Mouse (Mus musculus): ENCODE results near the gene Tmem82. TPM values are rescaled to one million over a fixed set of nuclear protein-coding genes. Genes with fewer than 3 reads are reported as not detected.

Gene Tmem82
- polyA plus RNA-seq (2014; fragmentation: Nextera tagmentation; extraction: Ambion mirVana) = 0.12 TPM in 1 of 2 replicates, not detected in the other

DNA sequence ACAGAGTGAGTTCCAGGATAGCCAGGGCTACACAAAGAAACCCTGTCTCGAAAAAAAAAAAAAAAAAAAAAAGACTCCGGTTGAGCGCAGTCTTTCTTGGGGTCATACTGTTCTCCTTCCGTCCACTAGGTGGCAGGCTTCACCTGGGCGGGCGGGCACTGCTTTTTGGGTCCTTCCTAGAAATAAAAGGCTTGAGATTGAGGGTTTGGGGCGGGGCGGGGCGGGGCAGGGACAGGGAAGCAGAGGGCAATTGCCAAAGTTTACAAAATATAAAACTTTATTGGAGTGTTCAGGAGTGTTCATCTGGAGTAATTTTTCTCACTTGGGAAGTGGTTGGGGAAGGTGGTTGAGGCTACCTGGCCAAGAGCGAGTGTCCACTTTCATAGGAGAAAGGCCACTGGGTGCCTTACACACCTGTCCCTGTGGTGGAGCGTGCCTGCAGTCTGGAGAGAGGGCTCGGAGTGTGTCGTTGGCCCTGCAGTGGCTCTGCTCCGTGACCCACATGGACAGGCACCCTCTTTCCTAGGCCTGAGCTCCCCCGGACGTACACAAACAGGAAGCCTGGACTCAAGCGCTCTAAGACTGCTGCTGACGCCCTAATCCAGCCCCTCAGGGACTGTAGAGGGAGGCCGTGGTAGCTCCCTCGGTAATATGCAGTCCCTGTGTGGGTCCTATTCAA lies at the start of gene Tmem82:
Gene Tmem82 (minus strand): TSS at position 69 of the 679 bp plus-strand sequence.
- ATAC-seq = 0 out of 2 replicates have a peak, but pooled peaks have one; percentile 33
- peak; percentile 62 for DNase-seq (ENCODE audit: low spot score)
- H3K27me3 ChIP-seq (replicated peaks; ENCODE audit: control insufficient read depth, insufficient read depth, low read length) = no peaks in the 10 kb centered on the region
- H3K4me1 ChIP-seq (ENCODE audit: control insufficient read depth, insufficient read depth, low read length) = peaks cover 4% of the 10 kb centered on the region; the same call in 1 of the 2 replicates
- H3K36me3 ChIP-seq (ENCODE audit: control insufficient read depth, insufficient read depth, low read length) = no peaks in the 10 kb centered on the region
- no peaks in the 10 kb centered on the region for H3K9me3 ChIP-seq (replicated peaks; ENCODE audit: control insufficient read depth, low read length)
- WGBS = 29% methylated on average over 20 of the region's 20 CpGs
- no peak within 1 kb of the TSS for H3K4me3 ChIP-seq (ENCODE audit: low read depth, low read length)
- H3K4me2 ChIP-seq (ENCODE audit: low read length) = peak within 1 kb of the TSS; percentile 43
- H3K9ac ChIP-seq (ENCODE audit: low read length) = peak within 1 kb of the TSS; percentile 13; the same call in 1 of the 2 replicates
- no peak within 1 kb of the TSS for H3K27ac ChIP-seq (ENCODE audit: low read depth, low read length)

DNA sequence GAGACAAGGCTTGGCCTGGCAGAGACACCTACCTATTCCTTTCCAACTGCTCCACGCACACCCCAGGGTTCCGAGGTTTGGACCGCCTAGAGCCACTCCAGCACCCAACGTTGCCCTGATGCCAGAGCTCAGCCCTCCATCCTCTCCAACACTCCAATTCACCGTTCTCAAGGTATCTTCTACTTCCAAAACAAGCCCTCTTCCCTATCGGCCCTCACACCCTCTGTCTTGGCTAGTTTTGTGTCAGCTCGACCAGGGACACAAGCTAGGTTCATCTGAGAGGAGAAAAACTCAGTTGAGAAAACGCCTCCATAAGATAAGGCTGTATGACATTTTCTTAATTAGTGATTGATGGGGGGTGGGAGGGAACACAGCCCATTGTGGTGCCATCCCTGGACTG lies 46.4 kb upstream of the Tmem82 start, which contains the start of gene Plekhm2:
Gene Plekhm2 (minus strand): TSS at position 101 of the 400 bp plus-strand sequence.
- DNase-seq (ENCODE audit: low spot score) (no peak), ATAC-seq (no peak; the same call in 1 of the 2 replicates)
- peaks cover 8% of the 10 kb centered on the region; the same call in 1 of the 2 replicates for H3K4me1 ChIP-seq (ENCODE audit: control insufficient read depth, insufficient read depth, low read length)
- peak within 1 kb of the TSS; percentile 80 for H3K4me3 ChIP-seq (ENCODE audit: low read depth, low read length)
- H3K9ac ChIP-seq (ENCODE audit: low read length) = peak within 1 kb of the TSS; percentile 91
- 72% methylated on average over 8 of the region's 8 CpGs for WGBS
- peak within 1 kb of the TSS; percentile 70 for H3K4me2 ChIP-seq (ENCODE audit: low read length)
- no peaks in the 10 kb centered on the region for H3K27me3 ChIP-seq (replicated peaks; ENCODE audit: control insufficient read depth, insufficient read depth, low read length)
- H3K9me3 ChIP-seq (replicated peaks; ENCODE audit: control insufficient read depth, low read length) = no peaks in the 10 kb centered on the region
- peaks cover 15% of the 10 kb centered on the region for H3K36me3 ChIP-seq (ENCODE audit: control insufficient read depth, insufficient read depth, low read length)
- peak within 1 kb of the TSS; percentile 66 for H3K27ac ChIP-seq (ENCODE audit: low read depth, low read length)

DNA sequence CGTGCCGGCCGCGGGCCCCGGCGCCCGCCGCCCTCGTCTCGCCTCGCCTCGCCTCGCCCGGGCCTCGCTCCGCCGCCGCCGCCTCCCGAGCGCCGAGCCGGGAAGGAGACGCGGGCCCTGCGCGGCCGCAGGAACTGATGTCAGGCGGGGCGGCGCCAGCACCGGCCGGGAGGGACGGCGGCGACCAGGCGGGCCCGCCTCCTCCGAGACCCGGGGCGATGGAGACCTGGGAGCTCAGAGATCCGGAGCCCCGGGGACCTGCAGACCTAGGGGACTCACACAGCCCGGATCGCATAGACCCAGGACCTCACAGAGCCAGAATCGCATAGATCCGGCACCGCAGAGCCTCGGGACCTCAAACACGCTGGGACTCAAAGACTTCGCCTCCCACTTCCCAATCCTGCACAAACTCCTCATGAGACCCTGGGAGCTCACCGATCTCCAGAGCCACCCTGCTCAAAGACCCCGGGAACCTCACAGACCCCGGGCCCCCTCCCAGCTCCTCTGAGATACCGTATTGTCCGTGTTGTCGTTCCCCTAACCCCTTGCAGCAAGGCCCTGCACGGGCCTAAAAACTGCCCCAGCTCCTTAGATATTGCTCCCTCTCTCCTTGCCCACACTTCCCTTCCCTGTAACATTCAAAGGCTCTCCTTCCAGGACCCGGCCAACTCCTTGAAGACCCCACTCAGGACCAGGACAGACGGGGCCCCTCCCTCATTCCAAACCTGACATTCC lies 45.7 kb upstream of the Tmem82 start:
- peak overlapping the region; percentile 70 for H3K4me2 ChIP-seq (ENCODE audit: low read length)
- ATAC-seq = peak; percentile 90
- H3K9me3 ChIP-seq (replicated peaks; ENCODE audit: control insufficient read depth, low read length) = no peaks in the 10 kb centered on the region
- H3K36me3 ChIP-seq (ENCODE audit: control insufficient read depth, insufficient read depth, low read length) = peaks cover 19% of the 10 kb centered on the region
- no peaks in the 10 kb centered on the region for H3K27me3 ChIP-seq (replicated peaks; ENCODE audit: control insufficient read depth, insufficient read depth, low read length)
- peaks cover 8% of the 10 kb centered on the region; the same call in 1 of the 2 replicates for H3K4me1 ChIP-seq (ENCODE audit: control insufficient read depth, insufficient read depth, low read length)
- peak overlapping the region; percentile 66 for H3K27ac ChIP-seq (ENCODE audit: low read depth, low read length)
- peak overlapping the region; percentile 80 for H3K4me3 ChIP-seq (ENCODE audit: low read depth, low read length)
- DNase-seq (ENCODE audit: low spot score) = peak; percentile 74
- peak overlapping the region; percentile 91 for H3K9ac ChIP-seq (ENCODE audit: low read length)
- WGBS = under 1% methylated on average over 49 of the region's 60 CpGs

DNA sequence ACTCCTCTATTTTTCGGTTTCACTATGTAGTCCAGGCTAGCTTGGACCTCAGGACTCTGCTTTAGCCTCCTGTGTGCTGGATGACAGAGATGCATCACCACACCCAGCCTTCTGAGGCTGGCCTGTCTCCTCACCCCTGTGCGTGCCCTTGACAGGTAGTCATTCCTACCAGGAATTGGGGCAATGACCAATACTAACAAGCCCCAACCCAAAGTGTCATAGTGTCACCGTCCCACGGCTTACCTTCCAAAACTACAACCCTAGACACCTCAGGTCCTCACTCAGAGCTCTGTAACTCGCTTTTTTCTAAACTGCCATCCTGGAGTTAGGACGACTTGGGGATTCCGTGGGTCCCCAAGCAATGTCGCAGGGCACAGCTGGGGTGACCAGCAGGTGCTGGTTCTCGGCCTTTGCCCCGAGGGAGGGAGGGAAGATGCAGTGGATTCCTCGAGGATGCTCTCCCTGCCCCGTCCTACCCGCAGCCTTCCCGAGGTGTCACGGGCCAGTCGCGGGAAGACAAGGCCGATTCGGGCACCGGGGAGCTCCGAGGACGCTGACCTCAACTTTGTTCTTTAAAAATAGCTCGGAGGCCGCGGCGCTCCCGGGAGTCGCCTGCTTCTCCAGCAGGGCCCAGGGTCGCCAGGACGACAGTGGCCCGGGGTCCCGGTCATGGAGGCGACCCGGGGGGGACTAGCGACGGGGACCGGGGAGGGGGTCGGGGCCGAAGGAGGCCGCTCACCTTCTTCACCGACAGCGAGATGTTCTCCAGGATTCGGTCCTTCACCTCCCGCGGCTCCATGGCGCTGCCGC lies 44.9 kb upstream of the Tmem82 start:
- peak overlapping the region; percentile 66 for H3K27ac ChIP-seq (ENCODE audit: low read depth, low read length)
- peaks cover 8% of the 10 kb centered on the region; the same call in 1 of the 2 replicates for H3K4me1 ChIP-seq (ENCODE audit: control insufficient read depth, insufficient read depth, low read length)
- peak; percentile 38 for ATAC-seq
- H3K27me3 ChIP-seq (replicated peaks; ENCODE audit: control insufficient read depth, insufficient read depth, low read length) = no peaks in the 10 kb centered on the region
- H3K4me2 ChIP-seq (ENCODE audit: low read length) = peak overlapping the region; percentile 70
- peaks cover 22% of the 10 kb centered on the region for H3K36me3 ChIP-seq (ENCODE audit: control insufficient read depth, insufficient read depth, low read length)
- peak overlapping the region; percentile 80 for H3K4me3 ChIP-seq (ENCODE audit: low read depth, low read length)
- H3K9ac ChIP-seq (ENCODE audit: low read length) = peak overlapping the region; percentile 91
- no peaks in the 10 kb centered on the region for H3K9me3 ChIP-seq (replicated peaks; ENCODE audit: control insufficient read depth, low read length)
- WGBS = 3% methylated on average over 46 of the region's 47 CpGs
- DNase-seq (ENCODE audit: low spot score) = peak; percentile 31

DNA sequence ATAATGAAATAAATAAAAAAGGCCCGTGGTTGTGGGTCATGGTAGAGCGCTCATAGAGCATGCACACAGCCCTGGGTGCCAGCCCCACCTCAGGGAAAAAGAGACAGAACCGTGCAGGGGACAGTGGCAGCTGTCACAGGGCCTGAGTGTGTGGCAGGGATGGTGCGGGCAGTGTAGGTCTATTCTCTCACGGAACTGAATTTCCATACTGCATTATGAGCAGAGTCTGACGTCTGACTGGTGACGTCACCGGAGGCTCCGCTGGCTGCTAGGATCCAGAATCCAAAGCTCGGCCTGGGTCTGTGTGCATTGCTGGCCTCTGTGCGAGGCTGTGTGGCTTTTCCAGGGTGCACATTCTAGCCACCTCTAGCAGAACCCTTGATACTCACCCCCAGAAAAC lies 42.5 kb upstream of the Tmem82 start:
- no peak overlapping the region for H3K27ac ChIP-seq (ENCODE audit: low read depth, low read length)
- 85% methylated on average over 11 of the region's 11 CpGs for WGBS
- H3K27me3 ChIP-seq (replicated peaks; ENCODE audit: control insufficient read depth, insufficient read depth, low read length) = no peaks in the 10 kb centered on the region
- DNase-seq (ENCODE audit: low spot score) (no peak), ATAC-seq (no peak)
- no peaks in the 10 kb centered on the region for H3K9me3 ChIP-seq (replicated peaks; ENCODE audit: control insufficient read depth, low read length)
- H3K36me3 ChIP-seq (ENCODE audit: control insufficient read depth, insufficient read depth, low read length) = peaks cover 29% of the 10 kb centered on the region
- peaks cover 8% of the 10 kb centered on the region; the same call in 1 of the 2 replicates for H3K4me1 ChIP-seq (ENCODE audit: control insufficient read depth, insufficient read depth, low read length)
- H3K4me2 ChIP-seq (ENCODE audit: low read length) = no peak overlapping the region
- no peak overlapping the region for H3K4me3 ChIP-seq (ENCODE audit: low read depth, low read length)
- H3K9ac ChIP-seq (ENCODE audit: low read length) = no peak overlapping the region

DNA sequence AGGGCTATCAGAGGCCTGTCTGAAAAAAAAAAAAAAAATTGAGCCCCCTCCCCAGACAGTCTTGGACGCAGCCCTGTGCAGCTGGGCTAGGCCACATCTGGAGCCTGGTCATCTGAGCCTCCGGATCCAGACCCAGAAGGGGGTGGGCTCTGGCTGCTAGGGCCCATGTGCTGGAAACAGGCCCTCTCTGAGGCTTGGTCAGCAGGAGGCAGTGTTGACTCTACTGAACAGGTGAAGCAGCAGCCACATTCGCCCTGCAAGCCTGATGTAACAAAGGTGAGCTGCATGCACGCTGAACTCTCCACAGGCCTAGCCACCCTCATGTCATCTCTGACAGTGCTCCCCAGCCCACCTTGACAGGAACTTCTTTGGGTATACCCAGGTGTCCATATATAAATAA lies 41.3 kb upstream of the Tmem82 start:
- peaks cover 29% of the 10 kb centered on the region for H3K36me3 ChIP-seq (ENCODE audit: control insufficient read depth, insufficient read depth, low read length)
- no peak overlapping the region for H3K4me3 ChIP-seq (ENCODE audit: low read depth, low read length)
- H3K4me1 ChIP-seq (ENCODE audit: control insufficient read depth, insufficient read depth, low read length) = peaks cover 4% of the 10 kb centered on the region; the same call in 1 of the 2 replicates
- WGBS = 59% methylated on average over 4 of the region's 4 CpGs
- ATAC-seq (no peak), DNase-seq (ENCODE audit: low spot score) (no peak)
- H3K4me2 ChIP-seq (ENCODE audit: low read length) = no peak overlapping the region
- no peak overlapping the region for H3K27ac ChIP-seq (ENCODE audit: low read depth, low read length)
- no peaks in the 10 kb centered on the region for H3K27me3 ChIP-seq (replicated peaks; ENCODE audit: control insufficient read depth, insufficient read depth, low read length)
- no peak overlapping the region for H3K9ac ChIP-seq (ENCODE audit: low read length)
- H3K9me3 ChIP-seq (replicated peaks; ENCODE audit: control insufficient read depth, low read length) = no peaks in the 10 kb centered on the region

DNA sequence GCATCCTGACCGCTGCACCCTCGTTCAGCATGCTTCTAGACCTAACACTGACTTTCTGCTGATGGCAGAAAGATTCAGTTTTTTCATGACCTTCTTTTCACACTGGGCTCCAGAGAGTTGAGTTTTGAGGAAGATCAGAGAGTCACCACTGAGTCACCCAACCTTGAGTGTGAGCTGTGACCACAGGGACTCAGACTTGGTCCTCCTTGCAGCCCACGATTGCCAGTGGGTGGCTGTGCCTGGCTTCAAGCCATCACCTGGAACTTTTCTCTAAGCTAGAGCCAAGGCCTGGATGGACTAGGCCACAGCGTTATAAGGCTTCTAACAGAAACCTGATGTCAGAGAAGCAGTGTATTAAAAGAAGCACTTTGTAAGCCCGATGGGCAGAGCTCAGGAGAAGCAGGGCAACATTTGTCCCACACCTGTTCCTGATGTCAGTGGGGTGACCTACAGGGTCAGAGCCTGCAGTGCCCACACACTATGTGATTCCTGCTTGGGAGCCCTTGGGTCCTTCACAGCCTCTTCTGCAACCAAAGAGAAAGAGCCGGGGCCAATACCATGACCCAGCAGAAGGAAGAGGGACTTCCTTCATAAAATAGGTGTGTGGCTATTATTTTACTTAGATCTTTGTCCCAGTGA lies 40.5 kb upstream of the Tmem82 start:
- no peak for ATAC-seq
- H3K27ac ChIP-seq (ENCODE audit: low read depth, low read length) = no peak overlapping the region
- no peaks in the 10 kb centered on the region; the same call in 1 of the 2 replicates for H3K4me1 ChIP-seq (ENCODE audit: control insufficient read depth, insufficient read depth, low read length)
- H3K9ac ChIP-seq (ENCODE audit: low read length) = no peak overlapping the region
- no peaks in the 10 kb centered on the region for H3K27me3 ChIP-seq (replicated peaks; ENCODE audit: control insufficient read depth, insufficient read depth, low read length)
- no peak overlapping the region for H3K4me2 ChIP-seq (ENCODE audit: low read length)
- DNase-seq (ENCODE audit: low spot score) = no peak
- peaks cover 30% of the 10 kb centered on the region for H3K36me3 ChIP-seq (ENCODE audit: control insufficient read depth, insufficient read depth, low read length)
- no peak overlapping the region for H3K4me3 ChIP-seq (ENCODE audit: low read depth, low read length)
- no peaks in the 10 kb centered on the region for H3K9me3 ChIP-seq (replicated peaks; ENCODE audit: control insufficient read depth, low read length)
- WGBS = 96% methylated on average over 6 of the region's 6 CpGs

DNA sequence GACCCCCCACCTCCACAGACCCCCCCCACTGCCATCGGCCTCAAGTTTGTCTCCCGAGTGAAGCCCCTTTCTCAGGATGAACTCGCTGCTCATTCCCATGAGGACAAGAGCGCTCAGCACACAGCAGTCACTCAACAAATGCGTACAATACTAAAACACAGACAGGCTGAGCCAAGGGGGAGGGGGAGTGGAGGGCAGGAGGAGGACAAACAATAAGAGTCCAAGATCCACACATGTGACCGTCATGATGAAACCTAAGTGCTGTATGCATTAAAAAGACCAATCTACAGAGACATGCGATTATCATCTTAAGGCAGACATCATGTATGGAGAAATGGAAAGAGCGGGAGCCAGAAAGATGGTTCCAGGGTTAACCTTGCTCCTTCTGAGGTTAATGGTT lies 38.5 kb upstream of the Tmem82 start:
- Histone ChIP-seq H3K9me3 (replicated peaks; ENCODE audit: control insufficient read depth, low read length) (no peaks in the 10 kb centered on the region), H3K27me3 (replicated peaks; ENCODE audit: control insufficient read depth, insufficient read depth, low read length) (no peaks in the 10 kb centered on the region), H3K9ac (ENCODE audit: low read length) (no peak overlapping the region), H3K27ac (ENCODE audit: low read depth, low read length) (no peak overlapping the region), H3K4me3 (ENCODE audit: low read depth, low read length) (no peak overlapping the region), H3K36me3 (ENCODE audit: control insufficient read depth, insufficient read depth, low read length) (peaks cover 45% of the 10 kb centered on the region), H3K4me2 (ENCODE audit: low read length) (no peak overlapping the region), H3K4me1 (ENCODE audit: control insufficient read depth, insufficient read depth, low read length) (no peaks in the 10 kb centered on the region)
- 88% methylated on average over 8 of the region's 8 CpGs for WGBS
- DNase-seq (ENCODE audit: low spot score) = no peak
- ATAC-seq = no peak
